Mouse (Mus musculus) CD4-positive, CD25-positive, alpha-beta regulatory T cell, adult 2 months (primary cell): ENCODE data around the gene Trappc2l.
A peak's percentile ranks its signal among the peaks of the same experiment; 100 is the strongest.

ENCODE experiments used
- DNase-seq: peaks from one replicate; pipeline ENCODE4 v3.0.0-alpha.2; 2012; ENCODE audit warnings: low read depth, low spot score

Gene Trappc2l

GRCm38 (mm10) chr8:122580926-122581325, 30.5 kb upstream of the Trappc2l start:
- DNase-seq = no peak

DNA sequence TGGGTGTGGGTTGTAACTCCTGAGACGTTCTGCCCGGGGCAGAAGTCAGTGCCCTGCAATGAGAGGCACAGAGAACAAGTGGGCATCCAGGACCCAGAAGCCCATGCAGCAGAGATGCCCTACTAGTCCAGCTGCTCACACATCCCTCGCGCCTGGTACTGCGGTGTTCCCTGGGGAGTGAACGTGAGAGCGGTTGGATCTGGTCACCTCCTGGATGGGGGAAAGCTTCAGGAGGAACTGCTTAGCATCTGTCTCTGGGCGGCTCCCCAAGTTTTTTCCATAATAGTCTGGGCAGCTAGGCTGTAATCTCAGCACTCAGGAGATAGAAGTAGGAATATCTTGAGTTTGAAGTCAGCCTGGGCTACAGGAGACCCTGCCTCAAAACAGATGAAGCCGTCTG, 26.5 kb upstream of the Trappc2l start:
- DNase-seq = no peak

- no peak for DNase-seq
Observed at GRCm38 (mm10) chr8:122585411-122585891, 26.0 kb upstream of the Trappc2l start.

- DNase-seq = no peak
Observed at GRCm38 (mm10) chr8:122586171-122586570, 25.3 kb upstream of the Trappc2l start.

DNA sequence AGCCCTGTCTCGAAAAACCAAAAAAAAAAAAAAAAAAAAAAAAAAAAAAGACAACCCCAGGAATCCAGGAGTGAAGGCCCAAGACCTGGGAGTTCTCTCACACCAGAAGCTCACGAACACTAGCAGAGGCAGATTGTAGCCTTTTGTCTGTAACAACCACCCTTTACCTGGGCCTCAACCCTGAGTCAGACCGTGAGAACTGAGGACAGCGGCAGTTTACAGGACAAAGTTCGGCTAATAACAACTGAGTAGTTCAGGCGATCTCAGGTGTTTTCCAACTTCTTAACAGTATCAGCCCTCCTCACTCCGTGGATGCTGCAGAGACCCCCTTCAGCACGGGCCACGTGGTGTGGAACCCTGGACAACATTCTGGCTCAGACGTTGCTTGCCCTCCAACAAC, 24.7 kb upstream of the Trappc2l start:
- DNase-seq = no peak

GRCm38 (mm10) chr8:122593240-122593639, 18.2 kb upstream of the Trappc2l start:
- no peak for DNase-seq

DNA sequence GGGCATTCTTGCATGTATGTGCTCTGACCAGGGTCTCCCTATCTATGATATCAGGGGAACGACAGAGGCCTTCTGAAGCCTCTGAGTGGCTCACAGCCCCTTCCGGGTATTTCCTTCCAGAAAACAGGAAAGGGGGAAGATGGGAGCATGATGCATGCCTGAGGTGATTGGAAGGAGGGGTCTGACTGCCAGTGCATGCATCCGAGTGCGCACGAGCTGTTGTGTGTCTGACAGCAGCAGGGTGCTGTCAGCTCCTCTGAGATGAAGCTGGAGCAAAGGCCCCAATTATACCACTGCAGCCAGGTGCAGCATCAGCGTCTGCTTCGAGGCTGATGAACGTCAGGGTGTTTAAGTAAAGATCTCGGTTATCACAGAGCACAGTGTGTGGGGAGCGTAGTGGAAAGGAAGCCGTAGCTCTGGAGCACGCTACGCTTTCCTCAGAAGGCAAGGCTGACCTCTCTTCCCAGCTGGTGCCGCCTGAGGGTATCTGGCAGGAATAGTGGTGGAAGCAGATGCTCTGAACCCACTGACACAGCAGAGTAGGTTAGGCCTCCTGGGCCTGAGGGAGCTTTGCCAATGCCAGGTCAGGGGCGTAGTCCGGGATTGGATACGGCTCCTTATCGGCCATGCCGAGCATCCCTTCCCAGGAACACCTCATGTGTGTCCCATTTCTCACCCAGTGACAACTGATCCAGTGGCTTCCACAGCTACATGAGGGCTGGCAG, 17.5 kb upstream of the Trappc2l start:
- DNase-seq = no peak

DNA sequence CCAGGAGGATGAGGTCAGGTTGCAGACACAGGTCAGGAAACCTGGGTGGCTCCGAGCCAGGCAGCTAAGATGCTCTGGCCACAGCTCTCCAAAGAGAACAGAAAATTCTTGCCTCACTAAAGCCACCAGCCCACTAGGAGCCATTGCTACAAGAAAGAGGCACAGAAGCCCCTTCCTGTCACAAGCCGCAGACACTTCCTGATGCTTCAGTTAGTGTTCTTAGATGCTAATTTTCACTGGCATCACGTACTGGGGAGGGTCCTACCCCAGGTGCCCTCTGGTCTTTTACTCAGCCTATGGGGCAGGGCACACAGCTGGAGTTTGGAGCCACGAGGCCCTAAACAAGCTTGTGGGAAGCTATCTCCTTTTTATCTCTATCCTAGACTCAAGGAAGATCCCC, 15.4 kb upstream of the Trappc2l start:
- no peak for DNase-seq

DNA sequence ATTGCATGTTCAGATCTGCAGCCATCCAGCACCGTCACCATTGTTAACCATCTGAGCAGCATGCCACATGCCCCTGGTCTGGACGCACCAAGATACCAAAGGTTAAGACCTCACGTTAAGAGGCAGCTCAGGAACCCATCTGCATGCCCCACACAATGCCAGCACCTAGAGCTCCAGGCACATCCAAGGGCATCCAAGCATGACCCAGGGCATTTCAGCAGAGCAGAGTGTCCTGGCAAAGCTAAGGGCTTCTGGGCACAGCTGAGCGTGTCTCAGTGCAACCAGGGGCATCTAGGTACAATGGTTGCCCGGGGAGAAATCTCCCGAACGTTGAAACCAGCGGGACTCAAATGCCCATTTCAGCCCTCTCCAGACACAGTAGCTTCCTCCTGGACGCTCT, 10.8 kb upstream of the Trappc2l start:
- DNase-seq = no peak

DNA sequence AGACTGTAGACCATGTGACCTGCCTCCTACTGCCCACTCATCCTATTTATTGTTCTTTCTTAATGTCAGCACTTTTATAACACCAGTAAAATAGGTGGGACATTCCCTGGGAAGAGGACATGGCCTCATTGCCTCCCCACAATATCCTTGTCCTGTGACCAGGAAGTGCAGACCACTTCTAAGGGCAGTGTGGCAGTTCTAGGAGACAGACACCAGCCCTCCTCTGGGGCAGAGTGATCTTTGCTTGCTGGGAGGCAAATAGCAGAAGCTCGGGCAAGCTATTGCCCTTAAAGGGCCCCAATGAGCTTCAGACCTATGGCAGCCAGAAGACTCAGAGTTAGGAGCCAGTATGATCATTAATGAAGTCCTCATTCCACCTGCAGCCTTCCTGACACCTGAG, 6.8 kb upstream of the Trappc2l start:
- no peak for DNase-seq

GRCm38 (mm10) chr8:122605367-122605766, 6.1 kb upstream of the Trappc2l start:
- no peak for DNase-seq

DNA sequence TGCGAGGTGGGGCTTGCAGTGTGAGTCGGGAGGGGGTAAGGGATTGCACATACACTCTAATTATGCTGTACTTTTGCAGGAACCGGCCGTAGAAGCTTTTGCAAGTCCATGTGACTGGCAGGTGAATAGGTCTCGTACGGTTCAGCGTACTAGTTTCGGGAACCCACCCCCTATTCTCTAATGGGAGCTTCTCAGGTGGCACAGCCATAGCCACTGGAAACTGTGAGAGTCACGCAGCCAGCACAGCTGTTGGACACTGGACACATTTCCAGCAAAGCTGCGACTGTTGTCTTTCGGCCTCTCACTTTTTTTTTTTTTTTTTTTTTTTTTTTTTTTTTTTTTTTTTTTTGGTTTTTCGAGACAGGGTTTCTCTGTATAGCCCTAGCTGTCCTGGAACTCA, 4.6 kb upstream of the Trappc2l start:
- DNase-seq = no peak

DNA sequence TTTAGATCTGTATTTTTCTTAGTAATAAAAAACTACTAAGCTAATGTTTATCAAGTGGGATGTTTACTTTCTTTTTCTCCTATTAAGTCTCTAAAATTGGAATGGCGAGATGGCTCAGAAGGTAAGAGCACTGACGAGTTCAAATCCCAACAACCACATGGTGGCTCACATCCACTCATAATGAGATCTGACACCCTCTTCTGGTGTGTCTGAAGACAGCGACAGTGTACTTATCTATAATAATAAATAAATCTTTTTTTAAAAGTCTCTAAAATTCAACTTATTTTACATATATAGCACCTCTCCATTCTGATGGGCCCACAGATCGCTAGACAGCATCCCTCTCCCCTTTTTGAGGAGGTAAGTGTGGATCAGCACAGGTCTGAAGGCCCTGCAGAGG, 1.2 kb upstream of the Trappc2l start:
- DNase-seq = no peak

GRCm38 (mm10) chr8:122610612-122611277, 695 bp upstream of the Trappc2l start:
- DNase-seq = no peak

- no peak for DNase-seq
Observed at GRCm38 (mm10) chr8:122616181-122616905, 4.9 kb downstream of the Trappc2l start.

- DNase-seq = peak; percentile 89
Observed at GRCm38 (mm10) chr8:122617947-122618546, 6.6 kb downstream of the Trappc2l start.

DNA sequence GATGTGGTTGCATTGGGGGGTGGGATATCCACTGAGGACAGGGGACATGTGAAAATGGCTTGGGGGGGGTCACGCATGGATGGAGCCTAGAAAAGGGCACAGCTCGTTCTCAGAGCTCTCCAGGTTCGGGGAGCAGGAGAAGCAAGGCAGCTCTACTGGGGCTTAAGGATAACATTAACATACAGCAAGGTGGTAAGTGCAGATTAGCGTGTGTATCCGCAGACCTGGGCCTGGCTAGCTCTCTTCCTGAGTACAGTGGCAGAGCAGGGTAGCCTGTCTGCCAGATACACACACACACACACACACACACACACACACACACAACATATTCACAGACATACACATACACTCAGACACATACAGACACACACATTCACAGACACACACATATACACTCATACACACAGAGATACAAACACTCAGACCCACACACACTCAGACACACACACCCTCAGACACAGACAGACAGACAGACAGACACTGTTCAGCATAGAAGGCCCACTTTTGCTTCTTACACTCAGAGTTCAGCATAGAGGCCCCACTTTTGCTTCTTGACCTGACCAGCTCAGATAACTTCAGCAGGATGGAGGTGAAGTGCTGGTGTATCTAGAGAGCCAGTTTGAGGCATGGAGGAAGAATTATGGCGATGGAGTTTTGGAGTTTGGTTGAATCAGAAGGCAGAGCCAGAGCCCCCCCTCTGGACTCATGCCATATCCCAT, 7.4 kb downstream of the Trappc2l start:
- DNase-seq = no peak

GRCm38 (mm10) chr8:122620446-122620845, 9.0 kb downstream of the Trappc2l start:
- no peak for DNase-seq

GRCm38 (mm10) chr8:122622727-122623126, 11.3 kb downstream of the Trappc2l start, which contains the start of gene Pabpn1l:
Gene Pabpn1l (minus strand): TSS chr8:122622739.
- DNase-seq = no peak

DNA sequence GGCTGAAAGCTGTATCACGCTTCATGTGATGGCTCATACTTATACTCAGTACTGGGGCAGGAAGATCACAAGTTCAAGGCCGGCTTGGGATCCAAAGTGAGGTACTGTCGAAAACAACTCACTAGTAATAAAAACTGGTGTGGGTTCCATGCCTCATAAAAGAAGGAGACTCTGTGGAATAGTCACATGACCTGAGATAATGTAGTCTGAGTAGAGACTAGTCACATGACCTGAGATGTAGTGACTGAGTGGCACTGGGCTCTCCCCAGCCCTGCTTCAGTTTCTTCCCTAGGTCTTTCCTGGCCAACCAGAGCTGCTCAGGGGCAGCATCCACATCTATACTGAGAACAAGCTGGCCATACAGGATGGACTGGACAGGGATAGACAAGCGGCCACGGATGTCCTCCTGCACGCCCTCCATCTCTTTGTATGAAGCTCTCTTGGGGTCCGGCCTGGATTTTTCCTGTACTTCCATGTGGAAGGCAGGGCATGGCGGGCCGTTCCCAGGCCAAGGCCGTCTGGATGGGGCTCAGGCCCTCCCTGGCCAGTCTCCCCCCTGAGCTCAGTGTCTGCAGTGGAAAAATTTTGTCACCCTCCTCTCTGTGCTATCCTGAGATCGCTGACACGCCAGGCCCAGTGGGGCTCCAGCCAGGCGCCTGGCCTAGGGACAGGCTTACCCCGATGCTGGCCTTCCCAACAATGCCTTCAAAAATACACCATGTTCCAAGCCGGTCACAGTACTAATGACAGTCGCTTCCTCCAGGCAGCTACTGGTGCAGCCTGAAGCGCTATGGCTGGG, 12.6 kb downstream of the Trappc2l start:
- no peak for DNase-seq

DNA sequence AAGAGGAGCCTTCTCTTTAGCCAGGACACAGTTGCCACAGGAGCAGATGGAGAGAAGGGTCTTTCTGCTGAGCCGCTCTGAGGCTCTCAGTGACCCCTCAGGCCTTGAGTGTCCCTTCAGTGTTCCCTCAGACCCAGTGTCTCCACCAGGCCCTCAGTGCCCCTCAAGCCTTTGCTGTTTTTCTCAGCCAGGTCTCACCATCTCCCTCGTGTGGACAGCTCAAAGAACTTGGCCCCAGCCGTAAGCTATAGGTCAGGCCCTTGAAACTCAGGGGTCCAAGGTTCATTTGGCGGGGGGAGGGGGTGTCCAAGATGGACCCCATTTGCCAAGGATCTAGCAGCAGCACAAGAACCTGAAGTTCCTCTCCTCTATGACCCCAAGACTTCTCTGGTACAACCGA, 13.2 kb downstream of the Trappc2l start:
- no peak for DNase-seq
